Mouse (Mus musculus): ENCODE results near the gene Gcdh. TPM values are rescaled to one million over a fixed set of nuclear protein-coding genes. Genes with fewer than 3 reads are reported as not detected.
A peak's percentile ranks its signal among the peaks of the same experiment; 100 is the strongest.

The Gcdh gene
- polyA plus RNA-seq, 1 experiment from 2014 or later, result 30.8 TPM

GRCm38 (mm10) chr8:84901071-84901470, 7.3 kb upstream of the Gcdh start:
- Histone ChIP-seq H3K4me1 (ENCODE audit: control insufficient read depth, insufficient read depth, low read length) (no peaks in the 10 kb centered on the region), H3K9ac (replicated peaks; ENCODE audit: low read depth, low read length) (no peak overlapping the region), H3K4me2 (replicated peaks; ENCODE audit: low read depth, low read length) (no peak overlapping the region), H3K27me3 (ENCODE audit: control insufficient read depth, insufficient read depth, low read length) (no peaks in the 10 kb centered on the region), H3K9me3 (ENCODE audit: control insufficient read depth, low read depth, low read length) (no peaks in the 10 kb centered on the region), H3K4me3 (ENCODE audit: low read depth, low read length) (no peak overlapping the region), H3K36me3 (ENCODE audit: control insufficient read depth, insufficient read depth, low read length) (no peaks in the 10 kb centered on the region), H3K27ac (ENCODE audit: low read length) (no peak overlapping the region)
- ATAC-seq (ENCODE audit: insufficient number of reproducible peaks, insufficient read depth, low FRiP score, low read depth), result no peak
- WGBS, result 49% methylated on average over 4 of the region's 4 CpGs

- Histone ChIP-seq H3K4me3 (ENCODE audit: low read depth, low read length) (no peak overlapping the region), H3K9ac (replicated peaks; ENCODE audit: low read depth, low read length) (no peak overlapping the region), H3K36me3 (ENCODE audit: control insufficient read depth, insufficient read depth, low read length) (no peaks in the 10 kb centered on the region), H3K27me3 (ENCODE audit: control insufficient read depth, insufficient read depth, low read length) (no peaks in the 10 kb centered on the region), H3K9me3 (ENCODE audit: control insufficient read depth, low read depth, low read length) (no peaks in the 10 kb centered on the region), H3K27ac (ENCODE audit: low read length) (no peak overlapping the region), H3K4me2 (replicated peaks; ENCODE audit: low read depth, low read length) (no peak overlapping the region), H3K4me1 (ENCODE audit: control insufficient read depth, insufficient read depth, low read length) (peaks cover 6% of the 10 kb centered on the region; the same call in 1 of the 2 replicates)
- 84% methylated on average over 5 of the region's 5 CpGs for WGBS
- no peak for ATAC-seq (ENCODE audit: insufficient number of reproducible peaks, insufficient read depth, low FRiP score, low read depth)
Measured at GRCm38 (mm10) chr8:84895963-84896362, 2.2 kb upstream of the Gcdh start.

- Histone ChIP-seq H3K4me3 (ENCODE audit: low read depth, low read length) (peak overlapping the region; percentile 54), H3K9me3 (ENCODE audit: control insufficient read depth, low read depth, low read length) (no peaks in the 10 kb centered on the region), H3K27ac (ENCODE audit: low read length) (0 out of 2 replicates have a peak overlapping the region, but pooled peaks have one; percentile 2), H3K4me2 (replicated peaks; ENCODE audit: low read depth, low read length) (peak overlapping the region; percentile 76), H3K27me3 (ENCODE audit: control insufficient read depth, insufficient read depth, low read length) (no peaks in the 10 kb centered on the region), H3K4me1 (ENCODE audit: control insufficient read depth, insufficient read depth, low read length) (peaks cover 6% of the 10 kb centered on the region; the same call in 1 of the 2 replicates), H3K36me3 (ENCODE audit: control insufficient read depth, insufficient read depth, low read length) (peaks cover 7% of the 10 kb centered on the region; the same call in 1 of the 2 replicates), H3K9ac (replicated peaks; ENCODE audit: low read depth, low read length) (peak overlapping the region; percentile 47)
- 8% methylated on average over 31 of the region's 31 CpGs for WGBS
- ATAC-seq (ENCODE audit: insufficient number of reproducible peaks, insufficient read depth, low FRiP score, low read depth), result 0 out of 2 replicates have a peak, but pooled peaks have one; percentile 38
Measured at GRCm38 (mm10) chr8:84892993-84893708, 570 bp downstream of the Gcdh start.

- Histone ChIP-seq H3K27ac (ENCODE audit: low read length) (no peak overlapping the region), H3K4me1 (ENCODE audit: control insufficient read depth, insufficient read depth, low read length) (peaks cover 1% of the 10 kb centered on the region; the same call in 1 of the 2 replicates), H3K36me3 (ENCODE audit: control insufficient read depth, insufficient read depth, low read length) (peaks cover 20% of the 10 kb centered on the region), H3K9ac (replicated peaks; ENCODE audit: low read depth, low read length) (no peak overlapping the region), H3K4me2 (replicated peaks; ENCODE audit: low read depth, low read length) (no peak overlapping the region), H3K27me3 (ENCODE audit: control insufficient read depth, insufficient read depth, low read length) (no peaks in the 10 kb centered on the region), H3K9me3 (ENCODE audit: control insufficient read depth, low read depth, low read length) (no peaks in the 10 kb centered on the region), H3K4me3 (ENCODE audit: low read depth, low read length) (no peak overlapping the region)
- ATAC-seq (ENCODE audit: insufficient number of reproducible peaks, insufficient read depth, low FRiP score, low read depth), result no peak
- 97% methylated on average over 1 of the region's 1 CpGs for WGBS
Measured at GRCm38 (mm10) chr8:84889141-84889540, 4.6 kb downstream of the Gcdh start.

GRCm38 (mm10) chr8:84888280-84888679, 5.4 kb downstream of the Gcdh start:
- Histone ChIP-seq H3K9me3 (ENCODE audit: control insufficient read depth, low read depth, low read length) (no peaks in the 10 kb centered on the region), H3K4me3 (ENCODE audit: low read depth, low read length) (no peak overlapping the region), H3K36me3 (ENCODE audit: control insufficient read depth, insufficient read depth, low read length) (peaks cover 20% of the 10 kb centered on the region), H3K4me1 (ENCODE audit: control insufficient read depth, insufficient read depth, low read length) (no peaks in the 10 kb centered on the region; the same call in 1 of the 2 replicates), H3K9ac (replicated peaks; ENCODE audit: low read depth, low read length) (no peak overlapping the region), H3K27ac (ENCODE audit: low read length) (no peak overlapping the region), H3K4me2 (replicated peaks; ENCODE audit: low read depth, low read length) (no peak overlapping the region), H3K27me3 (ENCODE audit: control insufficient read depth, insufficient read depth, low read length) (no peaks in the 10 kb centered on the region)
- ATAC-seq (ENCODE audit: insufficient number of reproducible peaks, insufficient read depth, low FRiP score, low read depth), result no peak
- 84% methylated on average over 3 of the region's 3 CpGs for WGBS

- ATAC-seq (ENCODE audit: insufficient number of reproducible peaks, insufficient read depth, low FRiP score, low read depth), result no peak
- Histone ChIP-seq H3K36me3 (ENCODE audit: control insufficient read depth, insufficient read depth, low read length) (peaks cover 16% of the 10 kb centered on the region), H3K27ac (ENCODE audit: low read length) (no peak overlapping the region), H3K4me2 (replicated peaks; ENCODE audit: low read depth, low read length) (no peak overlapping the region), H3K9me3 (ENCODE audit: control insufficient read depth, low read depth, low read length) (no peaks in the 10 kb centered on the region), H3K9ac (replicated peaks; ENCODE audit: low read depth, low read length) (no peak overlapping the region), H3K4me1 (ENCODE audit: control insufficient read depth, insufficient read depth, low read length) (no peaks in the 10 kb centered on the region), H3K27me3 (ENCODE audit: control insufficient read depth, insufficient read depth, low read length) (no peaks in the 10 kb centered on the region), H3K4me3 (ENCODE audit: low read depth, low read length) (no peak overlapping the region)
- 91% methylated on average over 4 of the region's 4 CpGs for WGBS
Measured at GRCm38 (mm10) chr8:84884728-84885127, 9.0 kb downstream of the Gcdh start.

GRCm38 (mm10) chr8:84878915-84879314, 14.8 kb downstream of the Gcdh start:
- Histone ChIP-seq H3K4me2 (replicated peaks; ENCODE audit: low read depth, low read length) (no peak overlapping the region), H3K27ac (ENCODE audit: low read length) (no peak overlapping the region), H3K9ac (replicated peaks; ENCODE audit: low read depth, low read length) (no peak overlapping the region), H3K27me3 (ENCODE audit: control insufficient read depth, insufficient read depth, low read length) (no peaks in the 10 kb centered on the region), H3K36me3 (ENCODE audit: control insufficient read depth, insufficient read depth, low read length) (no peaks in the 10 kb centered on the region), H3K9me3 (ENCODE audit: control insufficient read depth, low read depth, low read length) (no peaks in the 10 kb centered on the region), H3K4me1 (ENCODE audit: control insufficient read depth, insufficient read depth, low read length) (no peaks in the 10 kb centered on the region), H3K4me3 (ENCODE audit: low read depth, low read length) (no peak overlapping the region)
- ATAC-seq (ENCODE audit: insufficient number of reproducible peaks, insufficient read depth, low FRiP score, low read depth), result no peak
- 61% methylated on average over 1 of the region's 1 CpGs for WGBS

- H3K27me3 ChIP-seq (ENCODE audit: control insufficient read depth, insufficient read depth, low read length), result no peaks in the 10 kb centered on the region
- no peak overlapping the region for H3K9ac ChIP-seq (replicated peaks; ENCODE audit: low read depth, low read length)
- H3K27ac ChIP-seq (ENCODE audit: low read length), result no peak overlapping the region
- ATAC-seq (ENCODE audit: insufficient number of reproducible peaks, insufficient read depth, low FRiP score, low read depth), result no peak
- WGBS, result 80% methylated on average over 3 of the region's 3 CpGs
- no peak overlapping the region for H3K4me2 ChIP-seq (replicated peaks; ENCODE audit: low read depth, low read length)
- peaks cover 6% of the 10 kb centered on the region; the same call in 1 of the 2 replicates for H3K4me1 ChIP-seq (ENCODE audit: control insufficient read depth, insufficient read depth, low read length)
- no peaks in the 10 kb centered on the region for H3K36me3 ChIP-seq (ENCODE audit: control insufficient read depth, insufficient read depth, low read length)
- H3K4me3 ChIP-seq (ENCODE audit: low read depth, low read length), result no peak overlapping the region
- no peaks in the 10 kb centered on the region for H3K9me3 ChIP-seq (ENCODE audit: control insufficient read depth, low read depth, low read length)
Measured at GRCm38 (mm10) chr8:84877297-84878035, 16.3 kb downstream of the Gcdh start.

Measured in stomach, embryonic 14.5 days (tissue).